Mouse (Mus musculus) cortical plate, adult 2 months (tissue): ENCODE data around the gene Rfx7.
A peak's percentile ranks its signal among the peaks of the same experiment; 100 is the strongest.

Source experiments
- CTCF ChIP-seq: fragments of 200-500 bp; IDR thresholded peaks from 2 replicates; pipeline ENCODE4 v1.5.1; 2011; ENCODE audit warnings: mild to moderate bottlenecking, control low read depth, low read length; ENCODE audit not compliant: insufficient read depth; ENCODE audit errors: extremely low read depth
- POLR2A ChIP-seq: fragments of 200-500 bp; IDR thresholded peaks from 2 replicates; pipeline ENCODE4 v1.6.1; 2011; ENCODE audit warnings: mild to moderate bottlenecking, low read length, control low read depth; ENCODE audit not compliant: insufficient read depth; ENCODE audit errors: extremely low read depth

- TF ChIP-seq CTCF (peak; percentile 44), POLR2A (no peak)
Observed at GRCm38 (mm10) chr9:72654593-72655242, 122.7 kb downstream of the Rfx7 start.
